Mouse (Mus musculus): Measurements from ENCODE around the gene Pparg. TPM values are rescaled to one million over a fixed set of nuclear protein-coding genes. Genes with fewer than 3 reads are reported as not detected.

The Pparg gene
- total RNA-seq, 2 experiments from 2014 or later, result 0.69 TPM; not detected in 1

DNA sequence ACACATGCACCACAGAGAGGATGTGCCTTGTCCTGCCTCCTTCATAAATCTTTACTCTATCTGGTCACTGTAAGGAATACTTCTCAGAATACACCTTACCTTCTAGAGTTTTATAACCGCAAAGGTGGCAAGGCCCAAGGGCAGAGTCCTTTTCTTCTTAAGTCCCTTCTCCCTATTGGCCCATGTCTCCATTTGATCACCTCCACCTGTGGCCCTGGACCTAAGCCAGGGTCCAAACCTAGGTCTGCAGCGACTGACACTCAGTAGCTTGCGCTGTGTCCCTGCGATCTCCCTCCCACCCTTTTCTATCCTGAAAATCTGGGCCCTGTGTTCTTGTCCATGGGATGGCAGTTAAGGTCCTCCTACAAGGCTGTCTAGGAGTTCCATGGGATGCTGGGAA is 142.3 kb downstream of the Pparg start:
- no peak for ATAC-seq (replicated peaks; ENCODE audit: poor library complexity)

DNA sequence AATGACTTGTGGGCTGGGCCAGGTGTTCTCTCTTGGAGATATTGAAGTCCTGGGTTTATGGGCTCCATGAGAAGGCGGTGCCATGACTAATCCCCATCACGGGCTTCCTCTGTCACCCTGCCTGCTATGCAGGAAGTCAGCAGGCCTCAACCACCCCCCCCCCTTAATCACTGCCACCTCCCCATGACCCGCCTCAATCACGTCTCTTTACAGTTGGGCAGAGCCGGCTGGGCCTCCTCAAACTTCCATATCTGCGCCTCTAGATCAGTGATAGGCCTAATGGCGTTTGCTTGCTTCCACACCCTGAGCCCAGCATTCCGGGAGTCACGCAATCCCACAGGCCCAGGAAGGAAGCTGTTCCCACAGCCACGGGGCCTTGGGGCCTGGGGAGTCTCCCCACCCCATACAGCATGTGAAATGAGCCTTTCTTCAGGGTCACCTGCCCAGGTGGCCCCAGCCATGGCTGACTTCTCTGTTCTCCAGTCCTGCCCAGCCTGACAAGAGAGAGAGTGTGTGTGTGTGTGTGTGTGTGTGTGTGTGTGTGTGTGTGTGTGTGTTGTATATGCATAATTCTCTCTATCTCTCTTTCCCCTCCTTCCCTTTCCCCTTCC is 142.9 kb downstream of the Pparg start:
- no peak for ATAC-seq (replicated peaks; ENCODE audit: poor library complexity)

DNA sequence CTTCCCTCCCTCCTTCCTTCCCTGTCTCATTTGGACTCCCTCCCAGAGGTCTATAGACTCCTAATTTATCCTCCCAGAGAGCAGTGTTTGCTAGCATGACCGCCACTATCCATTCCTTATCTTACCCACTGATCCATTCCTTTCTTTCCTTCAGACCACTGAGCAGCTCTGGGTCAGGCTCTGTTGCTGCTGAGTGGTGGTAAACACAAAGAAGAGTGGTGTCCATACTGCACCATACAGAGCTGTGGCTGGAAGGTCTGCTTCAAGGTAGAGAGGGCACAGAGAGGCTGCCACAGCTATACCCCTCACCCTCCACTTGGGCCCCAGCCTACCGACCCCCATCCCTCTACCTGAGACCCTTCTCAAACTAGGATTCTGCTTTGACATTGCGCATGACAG is 143.4 kb downstream of the Pparg start:
- ATAC-seq (replicated peaks; ENCODE audit: poor library complexity), result no peak

DNA sequence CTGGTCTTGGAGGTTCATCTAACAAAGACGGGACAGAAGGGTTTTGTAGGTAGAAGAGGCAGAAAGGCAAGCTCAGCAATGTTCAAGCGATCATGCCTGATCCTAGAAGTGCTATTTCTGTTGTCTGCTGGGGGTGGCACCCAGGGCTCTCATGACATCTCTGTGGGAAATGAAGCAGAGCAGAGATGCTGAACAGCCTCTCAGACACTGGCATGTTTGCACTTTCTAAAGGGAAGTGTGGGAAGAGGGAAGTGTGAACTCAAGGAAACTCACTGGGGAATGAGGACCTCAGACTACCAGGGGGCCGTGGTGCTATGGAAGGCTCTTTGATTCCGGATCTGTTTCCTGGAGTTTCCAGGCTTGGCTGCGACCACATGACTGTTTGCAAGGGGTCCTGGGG is 144.2 kb downstream of the Pparg start:
- ATAC-seq (replicated peaks; ENCODE audit: poor library complexity), result no peak

DNA sequence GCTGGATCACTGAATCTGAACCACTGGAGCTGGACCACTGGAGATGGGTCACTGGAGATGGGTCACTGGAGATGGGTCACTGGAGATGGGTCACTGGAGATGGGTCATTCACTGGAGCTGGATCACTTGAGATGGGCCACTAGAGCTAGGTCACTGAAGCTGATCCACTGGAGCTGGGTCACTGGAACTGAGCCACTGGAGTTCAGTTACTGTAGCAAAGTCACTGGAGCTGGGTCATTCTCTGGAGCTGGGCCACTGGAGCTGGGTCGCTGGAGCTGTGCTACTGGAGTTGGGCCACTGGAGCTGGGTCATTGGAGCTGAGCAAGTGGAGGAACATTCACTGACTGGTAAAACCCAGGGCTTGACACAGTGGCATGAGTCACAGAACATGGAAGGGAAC is 145.7 kb downstream of the Pparg start:
- no peak for ATAC-seq (replicated peaks; ENCODE audit: poor library complexity)

DNA sequence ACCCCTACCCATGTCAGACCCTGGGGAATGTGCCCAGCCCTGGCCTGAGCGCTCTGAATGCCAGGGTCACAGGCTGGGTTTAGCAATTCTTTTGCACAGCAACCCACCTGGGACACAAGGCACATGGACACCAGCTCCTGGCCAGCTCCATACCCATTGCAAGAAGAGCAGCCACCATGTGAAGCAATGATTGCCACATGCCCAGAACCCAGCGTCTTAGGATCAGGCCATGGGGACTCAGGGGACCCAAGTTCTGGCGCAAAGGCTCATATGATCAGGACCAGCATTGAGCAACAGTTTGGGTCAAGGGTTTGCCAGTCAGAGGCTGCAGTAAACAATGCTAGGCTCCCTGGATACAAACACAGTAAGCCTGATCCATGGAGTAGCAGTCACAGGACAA is 150.7 kb downstream of the Pparg start:
- peak; percentile 48 for ATAC-seq (replicated peaks; ENCODE audit: poor library complexity)

DNA sequence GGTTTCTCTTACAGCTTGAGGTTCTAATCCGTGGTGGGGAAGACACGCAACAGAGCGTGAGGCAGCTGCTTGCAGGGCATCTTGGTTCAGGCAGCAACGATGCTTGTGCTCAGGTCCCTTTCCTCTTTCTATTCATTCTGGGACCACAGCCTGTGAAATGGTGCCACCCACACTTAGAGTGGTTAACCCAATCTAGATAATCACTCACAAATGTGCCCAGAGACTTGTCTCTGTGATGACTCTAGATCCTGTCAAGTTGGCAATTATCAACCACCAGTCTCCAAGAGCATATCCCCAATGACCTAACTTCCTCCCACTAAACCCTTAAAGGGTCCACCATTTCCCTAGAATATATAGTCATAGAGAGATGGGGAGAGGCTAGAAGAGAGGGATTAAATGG is 152.5 kb downstream of the Pparg start:
- ATAC-seq (replicated peaks; ENCODE audit: poor library complexity), result no peak

DNA sequence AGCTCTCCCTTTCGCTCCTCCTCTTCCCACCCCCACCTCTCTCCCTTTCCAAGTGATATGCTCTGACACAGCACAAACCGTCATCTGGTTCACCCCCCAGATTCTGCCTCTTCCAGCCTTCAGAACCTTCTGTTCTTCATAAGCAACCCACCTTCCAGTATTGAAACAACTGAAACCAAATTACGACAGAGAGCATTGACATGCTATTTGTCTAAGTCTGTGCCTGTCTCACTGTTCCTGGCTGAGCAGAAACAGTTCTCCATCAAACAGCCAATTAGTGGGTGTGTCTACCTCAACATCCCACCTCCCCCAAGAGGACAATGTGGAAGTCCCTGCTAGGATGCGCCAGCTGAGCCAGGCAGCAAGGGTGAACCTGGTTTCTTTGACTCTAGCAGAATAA is 157.2 kb downstream of the Pparg start:
- ATAC-seq (replicated peaks; ENCODE audit: poor library complexity), result peak; percentile 2; the same call in 1 of the 2 replicates

DNA sequence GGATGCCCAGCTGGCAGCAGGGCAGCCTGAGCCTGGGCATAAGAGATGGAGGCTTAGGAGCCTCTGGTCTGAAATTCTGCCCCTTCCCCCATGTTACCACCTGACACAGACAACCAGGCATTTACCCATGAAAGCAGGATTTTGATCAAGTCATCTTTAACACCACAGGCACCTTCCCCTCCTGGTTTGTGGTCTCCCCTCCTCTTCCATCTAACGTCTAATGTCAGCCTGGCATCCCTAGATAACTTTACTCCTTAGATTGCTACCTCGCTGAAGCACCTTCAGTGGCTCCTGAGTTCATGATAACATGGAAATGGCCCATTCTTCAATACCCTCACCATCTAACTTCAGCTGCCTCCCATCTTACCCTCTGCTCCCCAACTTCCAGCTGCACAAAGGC is 157.6 kb downstream of the Pparg start:
- ATAC-seq (replicated peaks; ENCODE audit: poor library complexity), result peak; percentile 15

DNA sequence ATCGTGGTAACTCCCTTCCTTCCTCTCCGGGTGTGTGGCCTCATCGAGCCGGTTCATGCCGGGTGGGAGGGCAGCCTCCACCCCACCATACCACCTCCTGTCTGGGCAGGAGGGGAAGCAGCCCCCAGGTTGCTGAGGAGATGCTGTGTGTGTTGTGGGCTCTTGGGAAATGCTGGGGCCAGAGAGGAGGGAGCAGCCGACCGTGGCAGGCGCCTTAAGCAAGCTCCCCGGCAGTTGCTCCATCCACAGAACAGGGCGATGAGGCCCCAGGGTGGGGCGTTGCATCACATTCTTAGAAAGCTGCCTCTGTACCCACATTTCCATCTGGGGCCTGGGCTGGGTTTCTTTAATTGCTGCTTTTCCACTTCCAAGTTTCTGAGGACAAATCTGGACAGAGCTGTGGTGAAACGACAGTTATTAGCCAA is 158.5 kb downstream of the Pparg start:
- ATAC-seq (replicated peaks; ENCODE audit: poor library complexity), result peak; percentile 79

DNA sequence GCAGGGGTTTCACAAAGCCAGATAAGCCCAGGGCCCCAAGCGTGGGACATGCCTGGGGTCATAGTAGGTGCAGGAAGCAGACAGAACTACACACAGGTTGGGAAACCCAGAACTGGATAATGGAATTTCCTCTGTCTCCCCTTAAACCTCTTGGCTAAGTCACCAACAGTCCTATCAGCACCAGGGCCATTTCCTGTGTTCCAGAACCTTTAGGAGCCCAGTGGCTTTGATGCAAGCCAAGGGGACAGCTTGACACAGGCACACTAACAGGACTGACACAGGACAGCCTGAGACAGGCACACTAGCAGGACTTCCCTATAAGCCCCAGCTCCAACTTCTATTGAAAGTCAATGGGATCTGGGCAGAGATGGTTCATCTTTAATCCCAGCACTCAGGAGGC is 161.2 kb downstream of the Pparg start:
- ATAC-seq (replicated peaks; ENCODE audit: poor library complexity), result no peak

DNA sequence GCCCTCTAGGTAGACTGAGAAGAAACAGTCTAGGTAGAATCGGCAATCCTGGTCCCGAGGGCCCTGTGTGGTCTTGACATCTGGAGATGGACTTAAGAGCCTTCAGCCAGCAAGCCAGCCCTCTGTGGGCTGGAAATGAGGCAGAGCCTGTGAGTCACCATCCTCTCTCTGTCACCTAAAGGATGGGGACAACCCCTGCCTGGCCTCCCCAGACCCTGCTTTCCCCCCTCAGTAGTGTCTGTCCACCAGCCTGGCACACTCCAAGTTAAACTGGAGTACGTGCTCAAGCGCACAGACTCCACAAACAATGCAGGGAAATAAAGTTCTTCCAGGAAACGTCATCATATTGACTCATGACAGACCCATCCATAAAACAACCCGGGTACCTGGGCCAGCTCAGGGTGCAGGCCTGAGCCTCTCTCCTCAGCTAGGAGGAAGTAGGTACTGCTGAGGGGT is 162.0 kb downstream of the Pparg start:
- peak; percentile 5; the same call in 1 of the 2 replicates for ATAC-seq (replicated peaks; ENCODE audit: poor library complexity)

DNA sequence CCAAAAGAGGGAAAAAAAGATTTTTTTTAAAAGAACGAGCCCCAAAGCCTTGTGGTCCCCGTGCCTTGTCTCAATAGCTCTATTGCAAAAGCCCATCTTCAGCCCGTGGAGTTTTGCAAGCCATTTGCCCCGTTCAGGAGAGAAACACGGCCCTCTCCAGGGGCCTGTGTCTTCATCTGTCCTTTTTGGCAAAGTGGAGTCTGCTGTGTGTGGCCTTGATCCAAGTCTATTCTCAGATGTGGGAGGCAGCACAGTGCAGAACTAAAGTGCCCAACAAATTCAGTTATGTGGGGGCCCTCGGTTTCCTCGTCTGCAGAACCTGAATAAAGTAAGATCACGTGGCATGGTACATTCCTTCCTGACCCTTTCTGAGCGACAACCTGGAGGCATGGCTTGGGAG is 162.4 kb downstream of the Pparg start:
- ATAC-seq (replicated peaks; ENCODE audit: poor library complexity), result peak; percentile 10

DNA sequence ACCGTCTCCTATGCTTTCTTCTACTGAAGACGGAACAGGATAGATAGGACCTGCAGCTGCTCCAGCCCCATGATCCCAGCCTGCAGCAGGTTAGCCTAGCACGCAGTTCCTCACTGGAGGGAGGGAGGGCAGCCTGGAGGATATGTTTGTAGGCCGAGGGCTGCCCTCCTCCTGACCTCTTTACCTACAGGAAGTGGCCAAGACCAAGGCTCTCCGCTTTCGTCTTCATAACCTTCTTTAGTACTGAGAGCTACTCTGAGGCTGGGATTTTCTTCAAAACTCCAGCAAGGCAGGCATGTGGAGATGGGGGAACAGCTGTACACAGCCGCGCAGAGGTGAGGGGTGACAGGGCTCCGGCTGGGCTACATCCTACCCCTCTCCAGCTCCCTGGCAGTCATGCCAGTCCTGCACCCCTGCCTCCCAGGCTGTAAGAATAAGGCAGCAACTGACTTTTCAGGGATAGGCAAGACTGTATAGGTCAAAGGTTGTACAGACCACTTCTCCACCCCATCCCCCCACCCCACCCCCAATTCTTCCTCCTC is 163.8 kb downstream of the Pparg start:
- ATAC-seq (replicated peaks; ENCODE audit: poor library complexity), result no peak

DNA sequence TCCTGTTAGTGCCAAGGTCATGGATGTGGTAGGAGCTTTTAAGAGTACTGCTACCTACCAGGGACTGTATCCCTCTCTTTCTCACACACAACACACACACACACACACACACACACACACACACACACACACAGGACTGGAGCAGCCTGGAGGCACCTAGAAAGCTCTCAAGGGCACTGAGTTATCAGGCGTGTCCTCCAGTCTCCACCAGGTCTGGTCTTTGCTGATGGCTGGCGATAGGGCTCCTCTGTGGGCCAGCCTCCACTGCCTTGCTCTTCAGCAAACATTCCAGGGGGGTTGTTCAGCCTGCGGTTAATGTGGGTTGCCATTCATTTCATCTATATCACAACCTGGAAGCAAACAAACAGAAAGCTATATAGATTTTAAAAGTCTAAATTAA is 166.7 kb downstream of the Pparg start:
- peak; percentile 79 for ATAC-seq (replicated peaks; ENCODE audit: poor library complexity)

DNA sequence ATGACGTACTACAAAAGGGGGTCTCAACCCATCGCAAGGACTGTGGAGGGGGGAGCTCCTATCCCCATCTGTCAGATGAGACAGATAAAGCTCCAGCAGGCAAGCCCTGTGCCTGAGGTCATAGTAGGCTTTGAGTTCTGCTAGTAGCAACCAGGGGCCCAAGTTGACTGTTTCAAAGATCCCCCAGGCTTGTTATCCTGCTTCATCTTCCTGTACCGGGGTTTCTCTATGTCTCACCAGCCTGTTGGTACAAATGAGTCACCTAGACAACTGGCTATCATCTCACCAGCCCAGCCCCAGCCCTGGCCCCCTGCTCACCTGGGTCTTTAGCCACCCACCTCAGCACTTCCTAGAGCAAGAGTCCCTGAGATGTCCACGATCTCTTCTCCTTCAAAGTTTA is 167.6 kb downstream of the Pparg start:
- no peak for ATAC-seq (replicated peaks; ENCODE audit: poor library complexity)

DNA sequence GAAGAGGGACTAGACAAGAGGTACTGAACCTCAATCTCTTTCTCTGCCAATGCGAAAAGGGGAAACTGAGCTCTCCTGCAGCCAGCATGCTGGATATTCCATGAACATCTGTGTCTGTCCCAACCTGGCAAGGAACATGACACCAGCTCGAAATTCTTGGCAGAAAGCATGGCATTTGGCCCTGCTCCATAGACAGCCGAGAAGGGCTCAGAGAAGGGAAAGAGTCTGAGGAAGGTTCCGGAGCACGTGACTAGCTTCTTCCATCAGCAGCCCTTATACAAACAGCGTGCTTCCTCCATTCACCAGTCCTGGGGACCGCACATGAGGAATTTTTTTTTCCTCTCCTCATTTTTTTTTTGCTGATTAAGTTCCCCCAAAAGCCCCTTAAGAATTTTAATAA is 173.9 kb downstream of the Pparg start:
- ATAC-seq (replicated peaks; ENCODE audit: poor library complexity), result no peak

DNA sequence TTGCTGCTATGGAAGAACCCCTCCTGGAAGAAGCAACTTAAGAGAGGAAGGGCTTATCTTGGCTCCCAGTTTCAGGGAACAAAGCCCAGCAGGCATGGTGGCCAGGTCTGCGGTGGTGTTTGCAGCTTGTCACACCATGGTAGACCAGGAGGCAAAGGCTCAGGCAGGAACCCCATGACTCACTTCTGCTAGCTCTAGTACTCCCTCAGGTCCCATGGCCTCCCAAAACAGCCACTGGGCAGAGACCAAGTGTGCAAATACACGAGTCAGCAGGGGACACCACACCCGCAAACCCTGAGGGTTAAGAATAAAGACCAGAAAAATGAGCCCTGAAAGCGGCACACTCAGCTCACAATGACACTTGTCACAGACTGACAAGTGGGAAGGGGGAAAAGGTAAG is 175.4 kb downstream of the Pparg start:
- no peak for ATAC-seq (replicated peaks; ENCODE audit: poor library complexity)

DNA sequence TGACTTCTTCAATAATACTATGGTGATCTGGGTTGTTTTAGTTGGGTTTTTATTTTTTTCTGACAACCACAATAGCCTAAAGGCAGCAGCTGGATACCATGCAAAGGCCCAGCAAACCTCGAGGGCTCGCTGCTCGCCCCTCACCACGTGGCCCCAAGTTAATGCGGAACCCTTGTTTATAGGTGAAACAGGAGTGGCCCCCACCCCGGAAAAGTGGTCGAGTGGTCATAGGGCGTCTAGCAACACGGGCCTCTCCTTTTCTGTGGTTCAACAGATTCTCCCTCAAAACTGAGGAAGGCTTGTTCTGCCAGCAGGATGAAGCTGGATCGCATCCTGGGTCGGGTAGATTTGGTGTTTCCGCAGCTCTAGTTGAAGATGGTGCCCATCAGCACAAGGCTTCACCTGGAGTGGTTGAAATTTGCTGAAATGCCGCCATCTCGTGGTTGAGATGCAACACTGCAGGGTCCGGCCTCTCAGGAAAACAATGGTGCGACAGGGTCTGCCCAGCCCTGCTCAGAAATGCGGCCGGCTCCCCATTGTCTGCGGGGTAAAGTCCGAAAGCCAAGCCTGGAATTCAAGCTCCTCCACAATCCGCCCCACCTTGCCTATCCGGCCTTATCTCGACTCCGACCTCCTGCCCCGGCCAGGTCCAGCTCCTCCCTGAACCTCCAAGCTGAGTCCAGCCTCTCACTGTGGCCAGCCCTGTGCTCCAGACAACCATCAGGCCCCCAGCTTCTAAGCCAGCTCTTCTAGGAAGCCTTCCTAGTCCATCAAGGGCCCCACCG is 178.1 kb downstream of the Pparg start:
- ATAC-seq (replicated peaks; ENCODE audit: poor library complexity), result peak; percentile 93

Data from megakaryocyte progenitor cell, adult 5-6 weeks (primary cell).